Mouse (Mus musculus): ENCODE data around the gene Osm. TPM values are rescaled to one million over a fixed set of nuclear protein-coding genes. Genes with fewer than 3 reads are reported as not detected.

Osm gene
- polyA plus RNA-seq, 1 experiment from 2014 or later: not detected

DNA sequence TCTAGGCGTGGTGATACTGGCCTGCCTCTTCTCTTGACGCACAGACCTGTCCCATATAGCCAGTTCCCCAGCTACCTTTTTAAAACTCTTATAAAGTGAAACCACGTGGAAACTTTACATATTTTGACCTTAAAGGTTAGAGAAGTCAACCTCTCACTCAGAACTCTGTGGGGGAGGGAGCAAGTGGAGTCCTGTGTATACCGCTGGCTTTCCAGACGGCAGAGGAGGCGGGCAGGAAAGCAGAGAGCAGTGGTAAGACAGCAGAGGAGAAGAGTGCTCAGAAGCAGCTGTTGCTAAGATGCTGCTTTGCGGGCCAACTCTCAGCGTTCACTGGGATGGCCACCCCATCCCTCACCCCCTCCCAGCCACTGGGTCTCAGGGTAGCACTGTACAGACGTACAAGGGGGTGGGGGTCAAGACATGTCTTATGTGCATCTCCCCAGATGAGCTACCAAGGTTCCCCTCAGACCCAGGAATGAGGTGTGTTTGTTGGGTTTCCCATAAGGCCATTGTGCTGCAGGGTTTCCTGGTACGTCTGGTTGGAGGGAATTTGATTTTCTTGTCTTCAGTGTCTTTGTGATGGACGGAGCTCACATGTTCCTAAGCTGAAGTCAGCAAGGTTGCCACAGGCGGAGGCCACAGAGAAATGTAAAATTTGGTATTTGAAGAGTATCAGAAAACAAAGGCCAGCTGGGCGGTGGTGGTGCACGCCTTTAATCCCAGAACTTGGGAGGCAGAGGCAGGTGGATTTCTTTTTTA, 11.2 kb downstream of the Osm start:
- ATAC-seq (ENCODE audit: insufficient number of reproducible peaks, insufficient read depth, low FRiP score, low TSS enrichment): no peak
- Histone ChIP-seq H3K4me2 (replicated peaks) (no peak overlapping the region), H3K4me1 (no peaks in the 10 kb centered on the region), H3K27ac (no peak overlapping the region), H3K27me3 (no peaks in the 10 kb centered on the region), H3K4me3 (no peak overlapping the region), H3K9me3 (no peaks in the 10 kb centered on the region), H3K36me3 (no peaks in the 10 kb centered on the region), H3K9ac (no peak overlapping the region)
- WGBS: 70% methylated on average over 14 of the region's 14 CpGs

GRCm38 (mm10) chr11:4249151-4249550, 12.9 kb downstream of the Osm start:
- Histone ChIP-seq H3K9ac (no peak overlapping the region), H3K4me1 (no peaks in the 10 kb centered on the region), H3K4me2 (replicated peaks) (no peak overlapping the region), H3K4me3 (no peak overlapping the region), H3K27ac (no peak overlapping the region), H3K9me3 (no peaks in the 10 kb centered on the region), H3K27me3 (no peaks in the 10 kb centered on the region), H3K36me3 (no peaks in the 10 kb centered on the region)
- no peak for ATAC-seq (ENCODE audit: insufficient number of reproducible peaks, insufficient read depth, low FRiP score, low TSS enrichment)
- WGBS: 95% methylated on average over 3 of the region's 3 CpGs

DNA sequence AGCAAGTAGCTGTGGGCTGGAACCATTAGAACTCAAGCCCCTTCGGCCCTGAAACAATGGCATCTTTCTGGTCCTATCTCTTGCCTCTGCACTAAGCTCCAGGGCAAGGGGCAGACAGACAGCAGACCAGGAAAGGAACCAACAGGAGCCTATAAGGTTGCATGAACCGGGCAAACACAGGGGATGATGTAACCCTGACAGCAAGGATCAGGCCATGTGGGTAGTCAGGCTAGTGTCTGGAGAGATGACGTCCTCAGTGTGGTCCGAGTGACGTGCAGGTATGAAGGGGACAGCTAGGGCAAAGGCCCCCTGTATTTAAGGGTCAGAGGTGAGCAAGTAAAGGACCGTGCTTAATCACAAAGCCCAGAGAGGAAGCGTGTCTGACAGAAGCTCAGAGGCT, 14.1 kb downstream of the Osm start:
- Histone ChIP-seq H3K36me3 (no peaks in the 10 kb centered on the region), H3K4me1 (no peaks in the 10 kb centered on the region), H3K9ac (no peak overlapping the region), H3K9me3 (no peaks in the 10 kb centered on the region), H3K27me3 (no peaks in the 10 kb centered on the region), H3K4me3 (no peak overlapping the region), H3K27ac (no peak overlapping the region), H3K4me2 (replicated peaks) (no peak overlapping the region)
- 63% methylated on average over 7 of the region's 7 CpGs for WGBS
- ATAC-seq (ENCODE audit: insufficient number of reproducible peaks, insufficient read depth, low FRiP score, low TSS enrichment): no peak

GRCm38 (mm10) chr11:4251376-4251775, 15.2 kb downstream of the Osm start:
- ATAC-seq (ENCODE audit: insufficient number of reproducible peaks, insufficient read depth, low FRiP score, low TSS enrichment): no peak
- WGBS: 81% methylated on average over 3 of the region's 3 CpGs
- no peaks in the 10 kb centered on the region for H3K27me3 ChIP-seq
- no peak overlapping the region for H3K4me3 ChIP-seq
- no peaks in the 10 kb centered on the region for H3K4me1 ChIP-seq
- H3K9ac ChIP-seq: no peak overlapping the region
- no peaks in the 10 kb centered on the region for H3K36me3 ChIP-seq
- H3K9me3 ChIP-seq: no peaks in the 10 kb centered on the region
- no peak overlapping the region for H3K4me2 ChIP-seq (replicated peaks)
- no peak overlapping the region for H3K27ac ChIP-seq

- no peak for ATAC-seq (ENCODE audit: insufficient number of reproducible peaks, insufficient read depth, low FRiP score, low TSS enrichment)
- no peaks in the 10 kb centered on the region for H3K9me3 ChIP-seq
- no peaks in the 10 kb centered on the region for H3K4me1 ChIP-seq
- H3K27ac ChIP-seq: no peak overlapping the region
- no peak overlapping the region for H3K4me3 ChIP-seq
- H3K27me3 ChIP-seq: peaks cover 5% of the 10 kb centered on the region; the same call in 1 of the 2 replicates
- H3K9ac ChIP-seq: no peak overlapping the region
- H3K36me3 ChIP-seq: no peaks in the 10 kb centered on the region
- 51% methylated on average over 2 of the region's 2 CpGs for WGBS
- H3K4me2 ChIP-seq (replicated peaks): no peak overlapping the region
Observed at GRCm38 (mm10) chr11:4252886-4253285, 16.7 kb downstream of the Osm start.

- no peak within 1 kb of the TSS for H3K4me2 ChIP-seq (replicated peaks)
Observed at GRCm38 (mm10) chr11:4256846-4257607, 20.8 kb downstream of the Osm start, which contains the start of gene Lif. TSS of gene Lif (plus strand) at chr11:4257557.

GRCm38 (mm10) chr11:4257756-4258155, 21.5 kb downstream of the Osm start:
- Histone ChIP-seq H3K4me3 (no peak overlapping the region), H3K9ac (no peak overlapping the region), H3K27ac (no peak overlapping the region), H3K36me3 (no peaks in the 10 kb centered on the region), H3K27me3 (peaks cover 5% of the 10 kb centered on the region), H3K4me1 (peaks cover 20% of the 10 kb centered on the region), H3K4me2 (replicated peaks) (no peak overlapping the region), H3K9me3 (no peaks in the 10 kb centered on the region)
- ATAC-seq (ENCODE audit: insufficient number of reproducible peaks, insufficient read depth, low FRiP score, low TSS enrichment): no peak
- 59% methylated on average over 5 of the region's 5 CpGs for WGBS

More at GRCm38 (mm10) chr11:4256846-4257607, 20.8 kb downstream of the Osm start, which contains the start of gene Lif:
- ATAC-seq (ENCODE audit: insufficient number of reproducible peaks, insufficient read depth, low FRiP score, low TSS enrichment): no peak
- 55% methylated on average over 11 of the region's 11 CpGs for WGBS
- Histone ChIP-seq H3K27me3 (peaks cover 5% of the 10 kb centered on the region; the same call in 1 of the 2 replicates), H3K9me3 (no peaks in the 10 kb centered on the region), H3K36me3 (no peaks in the 10 kb centered on the region), H3K9ac (no peak within 1 kb of the TSS), H3K27ac (no peak within 1 kb of the TSS), H3K4me1 (peaks cover 14% of the 10 kb centered on the region), H3K4me3 (no peak within 1 kb of the TSS)

DNA sequence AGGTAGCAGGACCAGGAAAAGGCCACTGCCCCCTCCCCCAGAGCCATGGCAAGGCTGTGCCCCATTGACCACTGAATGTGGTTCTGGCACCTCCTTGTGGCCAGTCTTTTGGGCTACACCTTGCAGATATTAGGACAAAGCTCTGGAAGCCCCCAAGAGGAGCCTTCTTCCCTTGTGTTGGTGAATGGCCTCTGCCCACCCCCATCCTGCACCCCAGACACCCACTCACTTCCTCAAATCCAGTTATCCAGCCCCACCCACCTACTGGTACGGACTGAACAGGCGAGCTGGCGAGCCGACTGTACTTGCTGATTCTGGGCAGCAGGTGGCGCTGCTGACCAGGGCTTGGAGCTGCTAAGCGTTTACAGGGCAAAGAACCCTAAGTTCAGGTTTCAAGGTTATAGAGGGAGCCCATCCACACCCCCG, 22.4 kb downstream of the Osm start:
- peaks cover 10% of the 10 kb centered on the region for H3K27me3 ChIP-seq
- no peaks in the 10 kb centered on the region for H3K9me3 ChIP-seq
- peak overlapping the region; percentile 26; the same call in 1 of the 2 replicates for H3K4me2 ChIP-seq (replicated peaks)
- 0% methylated on average over 7 of the region's 7 CpGs for WGBS
- H3K4me3 ChIP-seq: no peak overlapping the region; the same call in 1 of the 2 replicates
- peaks cover 29% of the 10 kb centered on the region for H3K4me1 ChIP-seq
- no peak overlapping the region for H3K27ac ChIP-seq
- no peak for ATAC-seq (ENCODE audit: insufficient number of reproducible peaks, insufficient read depth, low FRiP score, low TSS enrichment)
- H3K9ac ChIP-seq: no peak overlapping the region
- H3K36me3 ChIP-seq: no peaks in the 10 kb centered on the region

DNA sequence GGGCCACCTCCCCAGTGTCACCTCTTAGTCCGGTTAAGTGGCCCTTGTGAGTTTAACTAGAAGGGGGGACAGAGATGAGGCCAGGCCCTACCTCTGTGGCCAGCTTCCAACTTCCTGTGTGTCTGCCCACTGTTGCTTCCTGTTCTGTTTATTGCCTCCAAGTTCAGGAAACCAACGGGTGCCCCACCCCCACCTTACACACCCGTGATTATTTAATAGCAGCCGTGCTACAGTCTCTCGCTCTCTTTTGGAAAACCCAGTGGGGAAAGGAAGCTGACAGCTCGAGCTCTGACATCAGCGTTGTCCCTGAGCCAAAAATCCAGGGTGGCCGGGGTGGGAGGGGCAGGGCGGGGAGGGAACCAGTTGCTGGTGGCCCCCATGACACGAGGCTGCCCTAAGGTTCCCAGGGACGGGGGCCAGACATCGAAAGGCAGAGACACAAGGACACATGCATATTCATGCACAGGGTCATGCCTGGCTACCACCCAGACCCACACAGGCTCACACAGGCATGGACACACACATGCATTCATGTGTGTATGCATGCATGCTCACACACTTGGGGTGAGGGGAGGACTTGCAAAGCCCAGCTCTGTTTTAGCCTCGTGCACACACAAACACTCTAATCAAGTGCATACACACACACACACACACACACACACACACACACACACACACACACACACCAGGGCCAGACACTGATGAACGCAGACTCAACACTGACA, 24.4 kb downstream of the Osm start:
- no peak overlapping the region for H3K9ac ChIP-seq
- H3K9me3 ChIP-seq: no peaks in the 10 kb centered on the region
- H3K27me3 ChIP-seq: peaks cover 30% of the 10 kb centered on the region
- no peak overlapping the region for H3K4me3 ChIP-seq
- ATAC-seq (ENCODE audit: insufficient number of reproducible peaks, insufficient read depth, low FRiP score, low TSS enrichment): no peak
- WGBS: 51% methylated on average over 14 of the region's 14 CpGs
- peak overlapping the region; percentile 2; the same call in 1 of the 2 replicates for H3K4me2 ChIP-seq (replicated peaks)
- H3K4me1 ChIP-seq: peaks cover 34% of the 10 kb centered on the region
- 0 out of 2 replicates have a peak overlapping the region, but pooled peaks have one; percentile 7 for H3K27ac ChIP-seq
- H3K36me3 ChIP-seq: no peaks in the 10 kb centered on the region

DNA sequence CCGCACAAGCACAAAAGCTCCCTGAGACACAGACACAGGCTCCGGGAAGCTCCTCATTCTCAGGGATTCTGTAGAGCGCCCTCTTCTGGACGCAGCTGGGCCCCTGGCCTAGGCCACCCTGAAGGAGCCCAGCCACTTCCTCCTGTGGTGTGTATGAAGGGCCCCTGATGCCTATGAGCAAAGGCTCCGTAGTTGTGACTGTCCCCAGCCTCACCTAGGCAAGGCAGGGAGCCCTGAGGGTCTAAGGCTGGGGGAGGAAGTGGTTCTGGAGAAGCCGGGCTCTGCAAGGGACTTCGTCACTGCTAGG, 24.9 kb downstream of the Osm start:
- Histone ChIP-seq H3K4me2 (replicated peaks) (no peak overlapping the region), H3K9me3 (no peaks in the 10 kb centered on the region), H3K36me3 (no peaks in the 10 kb centered on the region), H3K27me3 (peaks cover 35% of the 10 kb centered on the region), H3K4me1 (peaks cover 37% of the 10 kb centered on the region), H3K27ac (no peak overlapping the region), H3K4me3 (no peak overlapping the region), H3K9ac (no peak overlapping the region)
- ATAC-seq (ENCODE audit: insufficient number of reproducible peaks, insufficient read depth, low FRiP score, low TSS enrichment): no peak
- 53% methylated on average over 7 of the region's 7 CpGs for WGBS

DNA sequence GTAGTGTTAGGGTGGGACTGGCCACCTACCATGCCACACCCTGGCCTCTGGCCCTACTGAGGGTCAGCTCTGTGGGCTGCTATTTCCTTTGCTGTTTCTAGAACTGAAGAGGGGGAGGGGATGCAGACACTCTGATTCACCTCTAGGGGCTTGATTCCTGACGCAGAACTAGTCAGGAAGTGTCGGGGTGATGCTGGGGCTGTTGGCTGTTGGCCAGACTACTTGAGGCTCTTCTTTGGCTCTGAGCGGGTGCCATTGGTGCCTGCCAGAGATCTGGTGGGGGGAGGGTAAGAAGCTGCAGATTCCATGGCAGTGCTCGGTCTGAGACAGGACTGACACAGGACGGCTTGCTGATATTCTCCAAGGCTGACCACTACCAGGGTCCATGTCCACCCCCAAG, 25.7 kb downstream of the Osm start:
- WGBS: 34% methylated on average over 5 of the region's 5 CpGs
- Histone ChIP-seq H3K4me3 (no peak overlapping the region), H3K36me3 (no peaks in the 10 kb centered on the region), H3K27me3 (peaks cover 43% of the 10 kb centered on the region), H3K4me1 (peaks cover 45% of the 10 kb centered on the region), H3K27ac (no peak overlapping the region), H3K9ac (no peak overlapping the region), H3K4me2 (replicated peaks) (no peak overlapping the region), H3K9me3 (no peaks in the 10 kb centered on the region)
- no peak for ATAC-seq (ENCODE audit: insufficient number of reproducible peaks, insufficient read depth, low FRiP score, low TSS enrichment)
